Mouse (Mus musculus) kidney, embryonic 14.5 days (tissue): ENCODE results near the gene Nfkbiz. TPM values are rescaled to one million over a fixed set of nuclear protein-coding genes. Genes with fewer than 3 reads are reported as not detected.

Source experiments
- ATAC-seq: fragments of 200-750 bp; cut with Nextera tagmentation; 2 replicates; pipeline ENCODE4 v1.8.0; 2017; ENCODE audit warnings: moderate number of reproducible peaks, mild to moderate bottlenecking, moderate TSS enrichment, moderate library complexity; ENCODE audit not compliant: low FRiP score, low TSS enrichment
- H3K27ac ChIP-seq: fragments of 300-500 bp; sonication (generic); 2 replicates; pipeline ENCODE4 v1.5.1; 2014; ENCODE audit warnings: low read depth, mild to moderate bottlenecking, low read length, moderate library complexity, mixed read lengths
- H3K27me3 ChIP-seq: fragments of 300-500 bp; sonication (generic); 2 replicates; pipeline ENCODE4 v1.6.1; 2014; ENCODE audit warnings: mild to moderate bottlenecking, low read length; ENCODE audit not compliant: control insufficient read depth, insufficient read depth
- H3K36me3 ChIP-seq: fragments of 300-500 bp; sonication (generic); 2 replicates; pipeline ENCODE4 v1.6.1; 2014; ENCODE audit warnings: low read length, mixed read lengths; ENCODE audit not compliant: control insufficient read depth, insufficient read depth
- H3K4me1 ChIP-seq: fragments of 300-500 bp; sonication (generic); 2 replicates; pipeline ENCODE4 v1.6.1; 2014; ENCODE audit warnings: low read length, mixed read lengths; ENCODE audit not compliant: control insufficient read depth, insufficient read depth
- H3K4me2 ChIP-seq: fragments of 300-500 bp; sonication (generic); replicated peaks from 2 replicates; pipeline ENCODE4 v1.6.1; 2014; ENCODE audit warnings: low read depth, mild to moderate bottlenecking, low read length
- H3K4me3 ChIP-seq: fragments of 300-500 bp; sonication (generic); 2 replicates; pipeline ENCODE4 v1.5.1; 2014; ENCODE audit warnings: mild to moderate bottlenecking, low read length
- H3K9ac ChIP-seq: fragments of 300-500 bp; sonication (generic); 2 replicates; pipeline ENCODE4 v1.6.1; 2014; ENCODE audit warnings: low read depth, mild to moderate bottlenecking, low read length, moderate library complexity
- H3K9me3 ChIP-seq: fragments of 300-500 bp; sonication (generic); 2 replicates; pipeline ENCODE4 v1.6.1; 2016; ENCODE audit warnings: low read length; ENCODE audit not compliant: control insufficient read depth
- WGBS: fragments of 180-500 bp; shearing (Covaris S2); extraction: QIAGEN DNeasy Blood & Tissue Kit; methylation state at CpG from one replicate; pipeline ENCODE4 v1.1.7; 2014; 5-methylcytosine and 5-hydroxymethylcytosine counted together
- polyA plus RNA-seq: library from polyadenylated mRNA; unstranded; fragments of >200 nt; fragmentation: Nextera tagmentation; extraction: Ambion mirVana; gene quantifications from 2 replicates; pipeline ENCODE4 v1.2.1, GENCODE M21; 2014

The Nfkbiz gene
- polyA plus RNA-seq, 1 experiment from 2014 or later = 4.4 TPM

DNA sequence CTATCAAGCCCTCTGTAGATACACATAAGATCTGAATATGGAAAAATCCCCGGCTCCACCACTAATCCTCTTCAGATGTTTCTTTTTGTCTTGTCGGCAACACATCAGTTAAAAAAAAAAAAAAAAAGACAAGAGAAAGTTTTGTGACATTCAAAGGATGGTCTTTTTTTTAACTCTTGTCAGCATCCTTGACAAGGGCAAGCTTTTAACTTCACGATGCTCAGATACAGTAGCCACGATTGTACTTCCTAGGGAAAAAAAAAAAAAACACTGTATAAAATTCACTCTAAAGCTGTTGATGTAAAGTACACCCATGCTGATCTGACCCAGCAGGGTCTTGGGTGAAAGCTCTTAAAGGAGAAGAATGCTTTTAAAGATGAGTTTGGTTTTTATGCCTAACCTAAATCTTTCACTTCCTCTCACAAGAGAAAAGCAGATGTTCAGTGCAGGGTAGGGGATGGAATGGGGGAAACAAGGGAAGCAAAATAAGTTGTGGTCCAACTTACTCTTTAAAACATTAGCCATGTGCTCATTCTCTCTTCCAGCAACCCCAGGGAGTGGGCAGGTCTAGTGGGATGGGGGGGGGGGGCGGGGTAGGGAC is 57.6 kb downstream of the Nfkbiz start:
- WGBS = 48% methylated on average over 5 of the region's 5 CpGs
- no peak for ATAC-seq
- Histone ChIP-seq H3K9me3 (no peaks in the 10 kb centered on the region), H3K27ac (no peak overlapping the region), H3K4me2 (no peak overlapping the region), H3K36me3 (no peaks in the 10 kb centered on the region), H3K27me3 (no peaks in the 10 kb centered on the region), H3K4me1 (no peaks in the 10 kb centered on the region), H3K9ac (no peak overlapping the region), H3K4me3 (no peak overlapping the region)

DNA sequence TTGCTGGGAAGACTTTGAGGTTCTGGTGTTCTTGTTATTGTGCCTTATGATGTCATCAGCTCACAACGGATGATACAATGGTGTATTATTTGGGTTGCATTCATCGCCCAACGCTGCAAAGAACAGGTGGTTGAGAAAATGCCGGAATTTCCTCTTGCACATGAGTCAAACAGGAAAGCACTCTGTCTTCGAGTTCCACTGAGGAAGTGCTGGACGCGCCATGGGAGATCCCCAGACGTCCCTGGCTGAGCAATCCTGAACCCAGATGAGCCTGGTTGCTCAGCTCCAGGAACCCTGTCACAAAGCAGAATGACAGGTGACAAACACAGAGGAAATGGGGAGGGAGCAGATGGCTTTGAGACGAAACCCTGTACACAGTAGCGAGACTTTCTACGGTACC is 62.4 kb downstream of the Nfkbiz start:
- H3K36me3 ChIP-seq = no peaks in the 10 kb centered on the region
- no peak; the same call in 1 of the 2 replicates for ATAC-seq
- no peak overlapping the region for H3K27ac ChIP-seq
- H3K4me3 ChIP-seq = no peak overlapping the region
- H3K4me2 ChIP-seq = no peak overlapping the region
- no peaks in the 10 kb centered on the region for H3K4me1 ChIP-seq
- no peak overlapping the region for H3K9ac ChIP-seq
- H3K27me3 ChIP-seq = no peaks in the 10 kb centered on the region
- WGBS = 82% methylated on average over 11 of the region's 11 CpGs
- no peaks in the 10 kb centered on the region for H3K9me3 ChIP-seq

DNA sequence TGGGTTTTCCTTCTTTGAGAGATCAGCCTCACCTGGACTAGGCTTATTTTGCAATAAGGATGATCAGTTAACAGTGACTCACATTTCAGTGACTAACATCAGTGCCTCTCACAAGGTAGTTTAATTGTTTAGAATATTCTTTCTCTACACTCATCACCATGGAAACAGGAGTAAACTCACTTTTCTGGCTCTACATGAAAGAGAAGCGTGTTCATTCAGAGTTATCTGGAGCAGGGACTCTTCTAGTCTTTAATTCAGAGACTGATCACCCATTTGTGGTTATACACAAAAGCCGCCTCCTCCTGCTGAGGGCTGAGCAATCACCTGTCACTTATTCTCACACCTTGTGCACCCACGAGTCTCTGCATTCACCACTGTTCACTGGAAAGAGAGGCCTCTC is 68.5 kb downstream of the Nfkbiz start:
- no peak overlapping the region for H3K4me2 ChIP-seq
- H3K4me1 ChIP-seq = no peaks in the 10 kb centered on the region
- no peak overlapping the region for H3K27ac ChIP-seq
- H3K27me3 ChIP-seq = no peaks in the 10 kb centered on the region
- H3K36me3 ChIP-seq = no peaks in the 10 kb centered on the region
- no peaks in the 10 kb centered on the region for H3K9me3 ChIP-seq
- no peak for ATAC-seq
- no peak overlapping the region for H3K9ac ChIP-seq
- WGBS = 92% methylated on average over 3 of the region's 3 CpGs
- no peak overlapping the region for H3K4me3 ChIP-seq

Other genes with a start within 250 kb of the Nfkbiz start
- gene Nxpe3, start 56.4 kb upstream of the Nfkbiz start, polyA plus RNA-seq = 1.1 and 1.3 TPM in 2 replicates
- 16.2 and 16.4 TPM in 2 replicates for gene Cep97, start 96.0 kb upstream of the Nfkbiz start, polyA plus RNA-seq
- 858 and 1,157 TPM in 2 replicates for gene Rpl24, start 127.4 kb upstream of the Nfkbiz start, polyA plus RNA-seq
- 13.8 and 24.5 TPM in 2 replicates for gene Zbtb11, start 135.0 kb upstream of the Nfkbiz start, polyA plus RNA-seq
- gene Pcnp, start 190.8 kb upstream of the Nfkbiz start, polyA plus RNA-seq = 228 and 236 TPM in 2 replicates
- gene Trmt10c, start 198.9 kb upstream of the Nfkbiz start, polyA plus RNA-seq = 32.8 and 34.3 TPM in 2 replicates
- gene Senp7, start 209.4 kb upstream of the Nfkbiz start, polyA plus RNA-seq = 24.0 and 33.2 TPM in 2 replicates